Mouse (Mus musculus): ENCODE measurements around the gene Stfa3. TPM values are rescaled to one million over a fixed set of nuclear protein-coding genes. Genes with fewer than 3 reads are reported as not detected.

Gene Stfa3
- polyA plus RNA-seq (2015; fragmentation: Nextera tagmentation; extraction: Ambion mirVana) = 99.4 and 110 TPM in 2 replicates

- Histone ChIP-seq H3K27ac (ENCODE audit: low read length) (no peak within 1 kb of the TSS), H3K36me3 (ENCODE audit: control insufficient read depth, insufficient read depth) (no peaks in the 10 kb centered on the region), H3K9me3 (replicated peaks; ENCODE audit: control insufficient read depth, low read length) (no peaks in the 10 kb centered on the region), H3K4me1 (ENCODE audit: control insufficient read depth, low read depth, low read length) (no peaks in the 10 kb centered on the region), H3K4me3 (ENCODE audit: low read depth, low read length) (no peak within 1 kb of the TSS), H3K4me2 (ENCODE audit: low read depth, low read length) (no peak within 1 kb of the TSS), H3K27me3 (ENCODE audit: control insufficient read depth, insufficient read depth, low read depth, low read length) (no peaks in the 10 kb centered on the region), H3K9ac (ENCODE audit: low read depth, low read length) (no peak within 1 kb of the TSS)
- 53% methylated on average over 4 of the region's 4 CpGs for WGBS (ENCODE audit: insufficient replicate concordance)
- ATAC-seq (ENCODE audit: low read depth) = no peak
Observed at GRCm38 (mm10) chr16:36455342-36455802, at the start of gene Stfa3. Gene Stfa3 (minus strand): TSS chr16:36455392.

GRCm38 (mm10) chr16:36502286-36502685 lies 47.1 kb upstream of the Stfa3 start:
- Histone ChIP-seq H3K27me3 (ENCODE audit: control insufficient read depth, insufficient read depth, low read depth, low read length) (no peaks in the 10 kb centered on the region), H3K27ac (ENCODE audit: low read length) (no peak overlapping the region), H3K4me2 (ENCODE audit: low read depth, low read length) (no peak overlapping the region), H3K36me3 (ENCODE audit: control insufficient read depth, insufficient read depth) (no peaks in the 10 kb centered on the region), H3K4me1 (ENCODE audit: control insufficient read depth, low read depth, low read length) (no peaks in the 10 kb centered on the region), H3K4me3 (ENCODE audit: low read depth, low read length) (no peak overlapping the region), H3K9ac (ENCODE audit: low read depth, low read length) (no peak overlapping the region), H3K9me3 (replicated peaks; ENCODE audit: control insufficient read depth, low read length) (no peaks in the 10 kb centered on the region)
- ATAC-seq (ENCODE audit: low read depth) = no peak
- WGBS (ENCODE audit: insufficient replicate concordance) = 29% methylated on average over 2 of the region's 2 CpGs

DNA sequence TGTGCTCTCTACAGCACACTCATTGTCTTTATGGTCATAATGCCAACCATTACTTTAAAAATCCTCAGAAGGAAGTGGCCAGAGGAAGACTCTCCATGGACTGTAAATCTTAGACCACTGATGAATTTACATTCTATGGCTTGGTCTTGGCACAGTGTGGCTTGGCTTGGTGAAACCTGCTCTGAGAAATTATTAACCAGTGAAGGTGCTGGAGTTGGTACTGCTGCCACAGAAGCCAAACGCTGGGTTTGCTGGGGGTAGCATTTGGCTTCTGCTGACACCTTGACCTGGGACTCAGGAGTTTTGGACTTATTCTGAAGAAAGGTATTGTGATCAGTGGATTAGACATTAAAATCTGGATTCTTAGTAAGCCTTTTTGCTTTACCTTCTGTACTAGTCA lies 37.2 kb upstream of the Stfa3 start:
- Histone ChIP-seq H3K9me3 (replicated peaks; ENCODE audit: control insufficient read depth, low read length) (no peaks in the 10 kb centered on the region), H3K36me3 (ENCODE audit: control insufficient read depth, insufficient read depth) (no peaks in the 10 kb centered on the region), H3K4me2 (ENCODE audit: low read depth, low read length) (no peak overlapping the region), H3K4me1 (ENCODE audit: control insufficient read depth, low read depth, low read length) (no peaks in the 10 kb centered on the region), H3K4me3 (ENCODE audit: low read depth, low read length) (no peak overlapping the region), H3K9ac (ENCODE audit: low read depth, low read length) (no peak overlapping the region), H3K27me3 (ENCODE audit: control insufficient read depth, insufficient read depth, low read depth, low read length) (no peaks in the 10 kb centered on the region), H3K27ac (ENCODE audit: low read length) (no peak overlapping the region)
- ATAC-seq (ENCODE audit: low read depth) = no peak
- 55% methylated on average over 1 of the region's 1 CpGs for WGBS (ENCODE audit: insufficient replicate concordance)

DNA sequence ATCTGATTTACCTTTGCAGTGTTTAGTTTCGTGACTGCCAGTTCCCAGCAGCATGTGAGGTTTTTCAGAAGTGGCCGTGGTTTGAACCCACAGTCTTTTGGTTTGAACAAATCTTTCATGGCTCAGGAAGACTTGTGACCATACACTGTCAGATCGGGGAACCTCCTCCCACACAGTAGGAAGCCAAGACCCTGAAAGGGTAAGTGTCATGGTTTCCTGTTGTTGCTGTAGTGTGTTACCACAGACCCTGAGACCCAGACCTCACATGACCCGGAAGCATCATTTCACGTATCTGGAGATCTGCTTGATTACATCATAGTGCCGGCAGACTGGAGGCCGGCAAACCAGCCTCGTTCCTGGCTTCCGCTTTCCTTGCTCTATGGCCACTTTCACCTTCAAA lies 21.7 kb upstream of the Stfa3 start:
- no peak overlapping the region for H3K4me3 ChIP-seq (ENCODE audit: low read depth, low read length)
- no peaks in the 10 kb centered on the region for H3K9me3 ChIP-seq (replicated peaks; ENCODE audit: control insufficient read depth, low read length)
- no peaks in the 10 kb centered on the region for H3K36me3 ChIP-seq (ENCODE audit: control insufficient read depth, insufficient read depth)
- ATAC-seq (ENCODE audit: low read depth) = no peak; the same call in 1 of the 2 replicates
- H3K9ac ChIP-seq (ENCODE audit: low read depth, low read length) = no peak overlapping the region
- H3K27ac ChIP-seq (ENCODE audit: low read length) = no peak overlapping the region
- H3K27me3 ChIP-seq (ENCODE audit: control insufficient read depth, insufficient read depth, low read depth, low read length) = no peaks in the 10 kb centered on the region
- no peaks in the 10 kb centered on the region for H3K4me1 ChIP-seq (ENCODE audit: control insufficient read depth, low read depth, low read length)
- 20% methylated on average over 9 of the region's 9 CpGs for WGBS (ENCODE audit: insufficient replicate concordance)
- no peak overlapping the region for H3K4me2 ChIP-seq (ENCODE audit: low read depth, low read length)

DNA sequence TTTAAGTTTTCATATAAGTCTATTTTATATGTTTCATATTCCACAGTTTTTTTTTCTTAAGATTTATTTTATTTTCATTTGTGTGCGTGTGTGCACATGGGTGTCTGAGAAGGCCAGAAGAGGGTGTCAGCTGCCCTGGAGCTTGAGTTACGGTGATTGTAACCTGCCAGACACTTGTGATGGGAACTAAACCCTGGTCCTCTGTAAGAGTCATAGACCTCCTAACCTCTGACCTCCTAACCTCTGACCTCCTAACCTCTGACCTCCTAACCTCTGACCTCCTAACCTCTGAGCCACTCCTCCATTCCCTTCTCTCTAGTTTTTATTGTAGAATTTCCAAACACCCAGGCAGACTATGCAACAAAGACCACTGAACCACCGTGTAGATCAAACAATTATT lies 20.3 kb upstream of the Stfa3 start:
- no peak overlapping the region for H3K4me2 ChIP-seq (ENCODE audit: low read depth, low read length)
- H3K27me3 ChIP-seq (ENCODE audit: control insufficient read depth, insufficient read depth, low read depth, low read length) = no peaks in the 10 kb centered on the region
- no peaks in the 10 kb centered on the region for H3K9me3 ChIP-seq (replicated peaks; ENCODE audit: control insufficient read depth, low read length)
- no peak for ATAC-seq (ENCODE audit: low read depth)
- no peaks in the 10 kb centered on the region for H3K36me3 ChIP-seq (ENCODE audit: control insufficient read depth, insufficient read depth)
- H3K4me3 ChIP-seq (ENCODE audit: low read depth, low read length) = no peak overlapping the region
- H3K27ac ChIP-seq (ENCODE audit: low read length) = no peak overlapping the region
- H3K4me1 ChIP-seq (ENCODE audit: control insufficient read depth, low read depth, low read length) = no peaks in the 10 kb centered on the region
- WGBS (ENCODE audit: insufficient replicate concordance) = 64% methylated on average over 3 of the region's 3 CpGs
- H3K9ac ChIP-seq (ENCODE audit: low read depth, low read length) = no peak overlapping the region

DNA sequence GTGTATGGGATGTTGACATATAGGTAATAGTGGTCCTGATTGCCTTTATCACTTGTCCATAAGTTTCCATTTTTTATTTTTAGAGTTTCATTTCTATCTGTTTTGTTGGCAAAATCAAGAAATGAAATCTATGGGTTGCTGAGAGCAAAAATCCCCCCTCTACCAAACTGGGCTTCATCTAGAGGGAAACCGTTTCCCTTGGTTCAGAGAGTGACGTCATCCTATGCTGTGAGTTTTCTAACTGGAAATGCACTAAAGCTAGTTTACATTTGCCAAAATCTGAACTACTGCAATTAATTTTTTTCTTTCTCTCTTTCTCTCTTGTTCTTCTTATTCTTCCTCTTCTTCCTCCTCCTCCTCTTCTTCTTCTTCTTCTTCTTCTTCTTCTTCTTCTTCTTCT lies 19.7 kb upstream of the Stfa3 start:
- no peak for ATAC-seq (ENCODE audit: low read depth)
- H3K9me3 ChIP-seq (replicated peaks; ENCODE audit: control insufficient read depth, low read length) = no peaks in the 10 kb centered on the region
- H3K27ac ChIP-seq (ENCODE audit: low read length) = no peak overlapping the region
- no peaks in the 10 kb centered on the region for H3K27me3 ChIP-seq (ENCODE audit: control insufficient read depth, insufficient read depth, low read depth, low read length)
- H3K9ac ChIP-seq (ENCODE audit: low read depth, low read length) = no peak overlapping the region
- H3K4me1 ChIP-seq (ENCODE audit: control insufficient read depth, low read depth, low read length) = no peaks in the 10 kb centered on the region
- WGBS (ENCODE audit: insufficient replicate concordance) = 53% methylated on average over 2 of the region's 2 CpGs
- H3K4me2 ChIP-seq (ENCODE audit: low read depth, low read length) = no peak overlapping the region
- no peaks in the 10 kb centered on the region for H3K36me3 ChIP-seq (ENCODE audit: control insufficient read depth, insufficient read depth)
- H3K4me3 ChIP-seq (ENCODE audit: low read depth, low read length) = no peak overlapping the region

- H3K9ac ChIP-seq (ENCODE audit: low read depth, low read length) = no peak overlapping the region
- no peaks in the 10 kb centered on the region for H3K4me1 ChIP-seq (ENCODE audit: control insufficient read depth, low read depth, low read length)
- no peaks in the 10 kb centered on the region for H3K9me3 ChIP-seq (replicated peaks; ENCODE audit: control insufficient read depth, low read length)
- no peak overlapping the region for H3K4me2 ChIP-seq (ENCODE audit: low read depth, low read length)
- 41% methylated on average over 17 of the region's 17 CpGs for WGBS (ENCODE audit: insufficient replicate concordance)
- no peak for ATAC-seq (ENCODE audit: low read depth)
- no peaks in the 10 kb centered on the region for H3K27me3 ChIP-seq (ENCODE audit: control insufficient read depth, insufficient read depth, low read depth, low read length)
- H3K27ac ChIP-seq (ENCODE audit: low read length) = no peak overlapping the region
- H3K36me3 ChIP-seq (ENCODE audit: control insufficient read depth, insufficient read depth) = no peaks in the 10 kb centered on the region
- H3K4me3 ChIP-seq (ENCODE audit: low read depth, low read length) = no peak overlapping the region
Observed at GRCm38 (mm10) chr16:36473217-36474216, 18.3 kb upstream of the Stfa3 start.

- no peak overlapping the region for H3K9ac ChIP-seq (ENCODE audit: low read depth, low read length)
- H3K4me2 ChIP-seq (ENCODE audit: low read depth, low read length) = no peak overlapping the region
- H3K36me3 ChIP-seq (ENCODE audit: control insufficient read depth, insufficient read depth) = no peaks in the 10 kb centered on the region
- no peaks in the 10 kb centered on the region for H3K4me1 ChIP-seq (ENCODE audit: control insufficient read depth, low read depth, low read length)
- no peak overlapping the region for H3K27ac ChIP-seq (ENCODE audit: low read length)
- H3K9me3 ChIP-seq (replicated peaks; ENCODE audit: control insufficient read depth, low read length) = no peaks in the 10 kb centered on the region
- WGBS (ENCODE audit: insufficient replicate concordance) = 47% methylated on average over 13 of the region's 13 CpGs
- ATAC-seq (ENCODE audit: low read depth) = no peak
- H3K4me3 ChIP-seq (ENCODE audit: low read depth, low read length) = no peak overlapping the region
- no peaks in the 10 kb centered on the region for H3K27me3 ChIP-seq (ENCODE audit: control insufficient read depth, insufficient read depth, low read depth, low read length)
Observed at GRCm38 (mm10) chr16:36471066-36471633, 16.0 kb upstream of the Stfa3 start.

GRCm38 (mm10) chr16:36469955-36470478 lies 14.8 kb upstream of the Stfa3 start:
- Histone ChIP-seq H3K27me3 (ENCODE audit: control insufficient read depth, insufficient read depth, low read depth, low read length) (no peaks in the 10 kb centered on the region), H3K36me3 (ENCODE audit: control insufficient read depth, insufficient read depth) (no peaks in the 10 kb centered on the region), H3K4me3 (ENCODE audit: low read depth, low read length) (no peak overlapping the region), H3K27ac (ENCODE audit: low read length) (no peak overlapping the region), H3K9me3 (replicated peaks; ENCODE audit: control insufficient read depth, low read length) (no peaks in the 10 kb centered on the region), H3K4me1 (ENCODE audit: control insufficient read depth, low read depth, low read length) (no peaks in the 10 kb centered on the region), H3K4me2 (ENCODE audit: low read depth, low read length) (no peak overlapping the region), H3K9ac (ENCODE audit: low read depth, low read length) (no peak overlapping the region)
- no peak for ATAC-seq (ENCODE audit: low read depth)
- 4% methylated on average over 2 of the region's 2 CpGs for WGBS (ENCODE audit: insufficient replicate concordance)
